Mouse (Mus musculus) WW6 (cell line): Measurements from ENCODE around the gene Slc37a4.
"Not testable (repeated sequence)": the region's sequence is repeated elsewhere in the genome, so short reads cannot be mapped to it uniquely, and the experiment has no call there.

Experiments used
- DNase-seq: peaks from one replicate; pipeline ENCODE4 v3.0.0-alpha.2; 2013; ENCODE audit warnings: low read depth, low spot score

Slc37a4 gene

DNA sequence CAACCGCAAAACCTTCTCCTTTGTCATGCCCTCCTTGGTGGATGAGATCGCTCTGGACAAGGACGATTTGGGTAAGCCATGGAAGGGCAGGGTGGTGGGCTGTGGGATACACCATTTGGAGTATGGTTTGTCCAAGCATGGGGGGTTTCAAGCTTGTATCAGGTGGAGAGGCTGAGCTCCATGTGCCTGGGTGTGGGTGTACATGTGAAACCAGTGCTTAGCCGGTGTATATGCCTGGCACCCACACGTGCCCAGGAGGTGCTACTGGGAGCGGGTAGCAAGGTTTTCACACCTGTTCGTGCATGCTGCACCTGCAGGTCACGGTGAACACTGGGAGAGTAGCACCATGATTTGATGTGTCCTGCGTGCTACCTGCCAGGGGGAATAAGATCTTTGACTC lies 1.9 kb downstream of the Slc37a4 start:
- DNase-seq = no peak

GRCm38 (mm10) chr9:44399114-44399794 lies 2.6 kb downstream of the Slc37a4 start:
- no peak for DNase-seq

DNA sequence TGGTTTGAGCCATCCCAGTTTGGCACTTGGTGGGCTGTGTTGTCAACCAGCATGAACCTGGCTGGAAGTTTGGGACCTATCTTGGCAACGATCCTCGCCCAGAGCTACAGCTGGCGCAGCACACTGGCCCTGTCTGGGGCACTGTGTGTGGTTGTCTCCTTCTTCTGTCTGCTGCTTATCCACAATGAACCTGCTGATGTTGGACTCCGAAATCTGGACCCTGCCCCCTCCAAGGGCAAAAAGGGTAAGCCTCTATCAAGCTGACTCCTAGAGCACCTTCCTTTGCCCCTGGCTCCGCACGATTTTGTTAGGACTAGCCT lies 3.1 kb downstream of the Slc37a4 start:
- DNase-seq = no peak

GRCm38 (mm10) chr9:44401081-44401480 lies 4.4 kb downstream of the Slc37a4 start:
- no peak for DNase-seq

GRCm38 (mm10) chr9:44405011-44405410 lies 8.4 kb downstream of the Slc37a4 start:
- DNase-seq = no peak

DNA sequence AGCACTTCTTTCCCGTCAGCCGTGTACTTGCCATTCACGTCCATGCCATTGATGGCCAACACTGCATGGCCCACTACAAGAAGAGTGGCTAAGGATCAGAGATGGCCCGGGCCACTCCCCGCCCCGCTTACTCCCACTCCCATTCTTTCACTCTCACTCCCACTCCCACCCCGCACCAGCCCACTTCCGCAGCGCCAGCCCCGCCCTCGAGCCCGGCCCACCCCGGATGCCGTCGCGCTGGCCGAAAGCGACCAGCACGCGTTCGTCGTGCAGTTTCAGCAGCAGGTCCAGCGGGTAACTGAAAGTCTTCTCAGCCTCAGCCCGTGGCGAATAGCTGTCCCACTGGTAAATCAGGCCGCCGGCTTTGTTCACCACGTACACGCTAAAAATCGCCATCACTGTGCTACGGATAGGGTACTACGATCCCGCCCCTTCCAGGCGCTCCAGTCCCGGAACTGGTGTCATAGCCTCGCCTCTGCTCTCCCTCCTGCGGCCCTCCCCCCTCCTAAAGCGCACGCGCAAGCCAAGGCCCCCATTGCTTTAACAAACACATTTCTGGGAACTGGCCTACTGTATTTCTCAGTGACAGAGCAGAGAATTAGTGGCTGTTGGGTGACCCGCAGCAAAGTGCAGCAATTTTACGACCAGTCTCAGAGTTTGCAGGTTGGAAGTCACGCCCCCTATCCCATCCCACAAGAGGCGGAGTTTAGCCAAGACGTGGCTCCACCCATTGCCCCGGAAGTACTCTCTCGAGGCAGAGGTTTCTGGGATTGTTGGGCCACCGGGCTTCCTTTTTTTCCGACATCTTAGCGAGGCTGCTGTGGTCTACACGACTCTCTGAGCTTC lies 10.5 kb downstream of the Slc37a4 start, which contains the start of the genes Rps25 and Trappc4:
Rps25 (plus strand) TSS at position 234 of the 846 bp plus-strand sequence.
Trappc4 (minus strand) TSS at position 695 of the 846 bp plus-strand sequence.
- DNase-seq = peak; percentile 86

DNA sequence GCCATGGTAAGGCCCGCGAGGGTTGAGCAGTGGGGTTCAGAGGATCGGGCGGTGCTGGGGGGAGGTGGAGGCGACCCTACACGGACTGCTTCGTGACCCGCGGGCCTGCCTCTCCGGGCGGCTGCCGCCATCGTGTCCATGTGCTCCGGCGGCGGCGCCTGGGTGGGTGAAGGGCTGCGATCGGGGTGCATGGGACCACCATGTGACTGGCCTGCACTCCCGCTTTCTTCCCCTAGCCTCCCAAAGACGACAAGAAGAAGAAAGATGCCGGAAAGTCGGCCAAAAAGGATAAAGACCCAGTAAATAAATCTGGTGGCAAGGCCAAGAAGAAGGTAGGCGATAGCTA lies 11.1 kb downstream of the Slc37a4 start:
- no peak for DNase-seq

DNA sequence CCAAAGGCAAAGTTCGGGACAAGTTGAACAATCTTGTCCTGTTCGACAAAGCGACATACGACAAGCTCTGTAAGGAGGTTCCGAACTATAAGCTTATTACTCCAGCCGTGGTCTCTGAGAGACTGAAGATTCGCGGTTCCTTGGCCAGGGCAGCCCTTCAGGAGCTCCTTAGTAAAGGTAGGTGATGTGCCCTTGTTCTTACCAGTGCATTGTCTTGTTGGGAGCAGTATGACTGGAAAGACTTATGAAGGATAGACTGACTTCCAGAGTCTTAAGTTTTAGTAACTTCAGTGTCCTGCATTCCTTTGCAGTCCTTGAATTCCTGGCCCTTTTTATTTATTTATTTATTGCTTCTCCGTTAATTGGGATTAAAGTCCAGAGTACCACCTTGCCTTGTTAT lies 12.0 kb downstream of the Slc37a4 start:
- not testable (repeated sequence) for DNase-seq

DNA sequence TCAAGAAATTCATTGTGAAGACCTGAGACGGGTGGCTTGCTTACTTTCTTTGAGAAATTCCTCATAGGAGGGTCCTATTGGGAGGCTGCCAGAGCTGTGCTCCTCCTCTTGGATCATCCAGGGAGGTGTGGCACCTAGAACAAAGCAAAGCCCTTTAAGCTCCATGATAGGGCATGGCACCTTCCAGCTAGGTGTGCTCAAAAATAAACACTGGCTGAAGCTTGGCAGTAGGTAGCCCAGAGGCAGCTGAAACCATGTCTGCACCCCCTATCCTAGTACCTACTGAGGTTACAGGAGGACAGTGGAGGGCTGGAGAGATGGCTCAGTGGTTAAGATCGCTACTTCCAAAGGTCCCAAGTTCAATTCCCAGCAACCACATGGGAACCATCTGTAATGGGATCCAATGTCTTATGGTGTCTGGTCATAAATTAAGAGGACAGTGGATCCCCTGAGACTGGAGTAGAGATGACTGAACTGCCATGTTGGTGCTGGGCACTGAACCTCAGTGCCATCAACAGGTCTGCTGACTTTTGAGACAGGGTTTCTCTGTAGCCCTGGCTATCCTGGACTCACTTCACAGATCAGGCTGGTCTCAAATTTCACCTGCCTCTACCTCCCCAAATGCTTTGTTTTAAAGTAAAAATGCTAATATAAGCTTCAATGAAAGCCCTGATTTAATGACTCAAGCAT lies 14.1 kb downstream of the Slc37a4 start:
- DNase-seq = no peak

DNA sequence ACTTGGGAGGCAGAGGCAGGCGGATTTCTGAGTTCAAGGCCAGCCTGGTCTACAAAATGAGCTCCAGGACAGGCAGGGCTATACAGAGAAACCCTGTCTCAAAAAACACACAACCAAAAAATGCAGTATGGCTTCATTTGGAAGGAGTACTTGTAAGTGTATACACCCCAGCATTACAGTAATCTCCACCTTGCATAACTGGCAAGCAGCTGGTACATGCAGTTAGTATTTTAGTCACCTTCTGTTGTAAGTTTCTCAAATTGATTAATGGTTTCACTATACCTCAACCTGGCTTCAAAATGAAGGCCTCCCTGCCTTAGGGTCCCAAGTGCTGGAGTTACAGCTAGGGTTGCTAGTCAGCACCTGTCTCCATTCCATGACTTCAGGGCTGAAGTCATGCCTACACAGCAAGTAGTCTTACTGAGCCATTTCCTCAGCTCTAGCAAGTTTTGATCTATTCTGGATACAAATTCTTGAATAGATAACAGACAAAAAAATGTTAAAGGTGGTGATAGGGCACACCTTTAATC lies 15.0 kb downstream of the Slc37a4 start:
- DNase-seq = no peak

- no peak for DNase-seq
Measured at GRCm38 (mm10) chr9:44412306-44412705, 15.7 kb downstream of the Slc37a4 start.

GRCm38 (mm10) chr9:44412781-44413180 lies 16.1 kb downstream of the Slc37a4 start:
- no peak for DNase-seq

- DNase-seq = no peak
Measured at GRCm38 (mm10) chr9:44417156-44417891, 20.7 kb downstream of the Slc37a4 start.

- no peak for DNase-seq
Measured at GRCm38 (mm10) chr9:44417892-44418363, 21.3 kb downstream of the Slc37a4 start.

DNA sequence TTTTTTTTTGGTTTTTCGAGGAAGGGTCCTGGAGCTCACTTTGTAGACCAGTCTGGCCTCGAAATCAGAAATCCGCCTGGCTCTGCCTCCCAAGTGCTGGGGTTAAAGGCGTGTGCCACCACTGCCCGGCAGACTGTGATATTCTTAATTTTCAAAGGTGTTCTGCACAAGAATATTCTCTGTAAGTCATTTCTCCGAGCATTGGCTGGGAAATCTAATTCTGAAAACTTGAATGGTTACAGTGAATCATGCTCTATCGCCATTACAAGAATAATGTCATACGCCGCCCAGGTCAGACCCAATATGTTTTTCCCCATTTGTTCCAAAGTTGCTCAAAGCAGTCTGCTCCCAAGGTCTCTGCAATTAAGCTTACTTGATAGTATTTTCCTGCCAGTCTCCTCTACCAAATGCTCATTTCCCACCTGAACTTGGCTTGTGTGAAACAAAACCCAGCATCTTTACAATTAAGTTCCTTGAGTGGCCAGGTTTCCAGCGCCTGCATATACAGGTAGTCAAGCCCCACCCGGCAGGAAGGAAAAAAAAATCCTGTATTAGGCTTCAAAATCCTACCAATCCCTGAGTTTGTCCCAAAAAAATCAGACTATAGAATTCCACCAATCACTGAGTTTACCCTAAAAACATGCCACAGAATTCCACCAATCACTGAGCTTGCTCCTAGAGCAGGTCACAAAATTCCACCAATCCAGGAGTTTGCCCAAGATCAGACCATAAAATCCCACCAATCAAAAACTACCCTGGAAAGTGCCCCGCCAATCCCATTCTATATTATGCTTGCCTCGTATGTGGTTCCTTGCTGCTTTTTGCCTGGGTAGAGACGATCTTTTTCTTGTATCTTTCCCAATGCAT lies 22.1 kb downstream of the Slc37a4 start, which contains the start of gene Ccdc84:
Ccdc84 (minus strand) TSS at position 51 of the 867 bp plus-strand sequence.
- peak; percentile 61 for DNase-seq

DNA sequence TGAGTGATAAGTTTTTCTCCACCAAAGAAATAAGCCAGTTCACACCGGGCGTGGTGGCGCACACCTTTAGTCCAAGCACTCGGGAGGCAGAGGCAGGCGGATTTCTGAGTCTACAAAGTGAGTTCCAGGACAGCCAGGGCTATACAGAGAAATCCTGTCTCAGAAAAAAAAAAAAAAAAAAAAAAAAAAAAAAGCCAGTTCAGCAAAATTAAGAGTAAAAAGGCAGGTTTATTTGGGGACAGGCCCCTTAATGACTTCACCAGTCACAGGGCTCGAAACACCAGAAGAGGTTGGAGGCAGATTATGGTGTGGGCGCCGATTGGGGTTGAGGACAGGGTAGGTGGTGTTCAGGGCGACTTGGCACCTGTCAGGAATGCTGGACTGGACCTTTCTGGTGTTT lies 23.1 kb downstream of the Slc37a4 start:
- not testable (repeated sequence) for DNase-seq

GRCm38 (mm10) chr9:44420280-44420898 lies 23.7 kb downstream of the Slc37a4 start:
- no peak for DNase-seq

DNA sequence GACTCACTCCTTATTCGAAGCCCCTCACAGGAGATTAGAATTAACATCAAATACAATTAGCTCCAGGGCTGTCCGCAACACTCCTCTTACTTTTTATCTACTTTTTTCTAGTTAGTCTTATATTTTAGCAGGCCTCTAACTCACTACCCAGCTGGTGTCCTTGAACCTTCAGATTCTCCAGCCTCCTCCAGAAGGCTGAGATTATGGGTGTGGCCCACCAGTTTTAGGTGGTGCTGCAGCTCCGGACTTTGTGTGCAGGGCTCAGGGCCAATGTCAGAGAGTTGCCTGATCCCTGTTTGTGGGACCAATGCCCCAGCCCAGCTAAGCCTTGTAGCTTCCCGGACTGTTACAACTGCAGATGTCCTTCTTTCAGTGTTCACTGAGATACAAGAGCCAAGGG lies 26.9 kb downstream of the Slc37a4 start:
- no peak for DNase-seq

DNA sequence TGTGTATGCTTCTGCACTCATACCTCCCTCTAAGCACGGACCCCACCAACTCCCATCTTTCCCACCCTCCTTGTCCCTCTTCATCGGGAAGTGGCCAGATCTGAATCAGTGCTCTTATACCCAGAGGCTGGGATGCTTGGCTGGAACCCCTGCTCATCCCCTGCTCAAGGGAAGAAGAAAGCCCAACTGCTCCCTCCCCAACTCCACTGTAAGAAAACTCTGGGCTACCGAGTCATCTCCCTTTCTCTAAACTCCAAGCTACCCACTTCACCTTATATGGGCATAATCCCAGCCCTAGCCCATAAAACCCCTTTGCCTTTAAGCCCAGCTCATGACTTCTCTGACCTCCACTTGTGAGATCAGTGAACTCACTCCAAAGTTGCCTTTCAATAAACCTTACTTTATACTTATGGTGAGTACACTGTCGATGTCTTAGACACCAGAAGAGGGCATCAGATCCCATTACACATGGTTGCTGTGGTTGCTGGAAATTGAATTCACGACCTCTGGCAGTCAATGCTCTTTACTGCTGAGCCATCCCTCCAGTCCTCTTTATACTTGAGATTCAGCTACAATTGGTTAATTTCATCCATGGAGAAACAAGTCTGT lies 36.0 kb downstream of the Slc37a4 start:
- DNase-seq = no peak
